Mouse (Mus musculus) CD8-positive naive resting alpha-beta T cell, adult 57 days (primary cell): Measurements from ENCODE around the gene Golt1a. TPM values are rescaled to one million over a fixed set of nuclear protein-coding genes. Genes with fewer than 3 reads are reported as not detected.

Source experiments
- total RNA-seq: library from RNA; stranded (reverse); gene quantifications from one replicate; pipeline ENCODE4 v1.2.4, GENCODE M21; 2023

Gene Golt1a
- total RNA-seq = not detected

DNA sequence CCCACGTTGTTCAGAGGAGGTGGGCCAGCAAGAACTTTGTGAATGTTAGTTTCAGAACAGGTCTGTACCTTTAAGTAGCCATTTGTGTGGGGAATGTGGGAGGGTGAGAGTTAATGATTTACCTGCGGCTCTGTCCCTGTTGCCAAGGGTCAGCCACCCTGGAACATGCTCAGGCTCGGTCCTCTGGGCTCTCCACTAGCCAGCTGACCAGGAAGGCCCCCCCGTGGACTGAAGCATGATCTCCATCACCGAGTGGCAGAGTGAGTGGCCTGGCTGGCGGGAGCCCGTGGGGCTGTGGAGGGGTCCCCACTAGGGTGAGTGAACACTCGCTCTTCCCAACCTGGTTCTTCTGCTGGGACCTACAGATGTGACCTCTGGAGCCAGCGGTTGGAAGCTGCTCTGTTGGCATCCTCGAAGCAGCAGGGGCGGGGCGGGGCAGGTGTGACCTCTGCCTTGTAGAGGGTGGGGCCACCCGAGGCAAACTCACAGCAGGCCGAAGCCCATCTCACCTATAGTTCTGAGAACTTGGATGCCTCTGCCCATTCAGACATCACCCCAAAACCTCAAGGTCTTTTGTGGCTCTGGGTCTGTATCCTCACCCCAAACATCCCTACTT is at the start of gene Golt1a:
Gene Golt1a, plus strand, starts transcription at position 149 of the 616 bp plus-strand sequence.

DNA sequence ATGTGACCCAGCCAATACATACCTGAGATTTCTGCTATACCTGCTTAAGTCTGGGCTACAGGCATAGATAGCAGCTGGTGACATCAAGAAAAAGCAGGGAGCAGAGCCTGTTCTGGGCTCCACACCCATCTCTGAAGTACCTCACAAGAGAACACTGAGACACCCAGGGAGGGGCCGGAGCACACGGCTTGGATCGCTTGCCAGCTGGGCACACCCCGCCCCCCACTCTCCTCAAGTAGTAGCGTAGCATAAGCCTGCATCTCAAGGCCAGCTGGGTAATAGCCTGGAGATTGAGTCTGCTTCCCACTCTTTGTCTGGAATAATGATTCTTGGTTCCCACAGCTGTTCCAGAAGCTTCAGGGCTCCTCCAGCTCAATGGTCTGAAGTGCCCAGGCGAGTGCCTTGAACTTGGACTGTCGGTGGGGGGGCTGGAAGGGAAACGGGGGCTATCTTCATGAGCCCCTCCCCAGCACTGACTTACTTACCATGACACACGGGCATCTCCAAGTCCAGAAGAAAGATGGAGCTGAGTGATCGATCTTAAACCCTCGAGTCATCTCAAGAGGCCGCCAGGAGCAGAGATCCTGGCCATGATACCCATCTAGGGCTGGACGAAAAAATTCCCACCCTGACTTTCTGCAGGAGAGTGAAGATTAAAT is 11.8 kb downstream of the Golt1a start, which contains the start of gene Kiss1:
Gene Kiss1, plus strand, starts transcription at position 609 of the 659 bp plus-strand sequence.

DNA sequence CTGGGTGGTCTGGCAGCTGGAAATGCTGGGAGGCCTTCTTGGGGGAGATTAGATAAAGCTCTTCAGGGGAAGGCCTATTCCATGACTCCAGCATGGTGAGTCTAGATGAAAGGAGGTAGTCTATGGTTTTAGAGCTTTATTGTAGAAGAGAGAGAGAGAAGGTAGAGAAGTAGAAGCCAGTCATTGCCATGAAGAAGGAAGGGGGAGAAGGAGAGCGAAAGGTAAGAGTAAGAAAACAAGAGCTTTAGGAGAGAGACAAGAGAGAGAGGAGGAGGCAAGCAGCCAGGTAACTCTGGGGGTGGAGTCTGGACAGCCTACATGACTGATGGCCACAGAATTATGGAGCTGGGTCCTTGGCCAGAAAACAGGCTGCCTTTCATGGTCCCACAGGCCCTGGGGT is 40.6 kb downstream of the Golt1a start, which contains the start of gene Ren1:
Gene Ren1, plus strand, starts transcription at position 301 of the 400 bp plus-strand sequence.

DNA sequence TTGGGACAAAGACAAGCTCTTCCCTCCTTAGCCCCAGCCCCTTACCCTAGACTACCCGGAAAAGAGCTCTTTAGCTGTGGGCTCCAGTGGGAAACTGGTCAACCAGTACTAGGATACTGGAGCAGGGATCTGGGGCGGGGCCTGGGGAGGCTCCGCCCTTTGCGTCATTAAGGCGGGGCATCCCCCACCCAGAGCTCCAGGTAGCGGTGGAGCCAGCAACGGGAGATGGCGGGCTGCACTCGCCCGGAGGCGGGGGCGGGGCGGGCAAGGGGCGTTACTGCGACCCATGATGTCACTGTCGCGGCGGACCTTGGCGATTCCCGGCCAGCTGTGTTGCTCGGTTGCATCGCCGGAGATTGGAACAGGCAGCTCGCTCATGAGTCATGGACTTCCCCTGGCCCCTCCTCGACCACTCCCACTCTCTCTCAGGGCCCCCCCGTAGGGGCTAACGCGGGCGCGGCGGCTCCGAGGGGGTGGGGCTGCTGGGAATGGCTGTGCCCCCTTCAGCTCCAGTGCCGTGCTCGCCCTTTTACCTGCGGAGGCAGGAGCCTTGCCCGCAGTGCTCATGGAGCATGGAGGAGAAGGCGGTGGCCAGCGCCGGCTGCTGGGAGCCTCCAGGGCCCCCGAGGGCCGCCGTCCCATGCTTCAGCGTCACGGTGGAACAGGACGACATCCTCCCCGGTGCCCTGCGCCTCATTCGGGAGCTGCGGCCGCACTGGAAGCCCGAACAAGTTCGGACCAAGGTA is 53.8 kb downstream of the Golt1a start, which contains the start of gene Etnk2:
Gene Etnk2, plus strand, starts transcription at position 297 of the 746 bp plus-strand sequence.

Other genes with a start within 250 kb of the Golt1a start
- 93.7 TPM for gene Ppp1r15b, start 178.7 kb upstream of the Golt1a start, total RNA-seq
- gene Plekha6, start 145.6 kb upstream of the Golt1a start, total RNA-seq = 39.3 TPM
- not detected for gene Kiss1, start 12.1 kb downstream of the Golt1a start, total RNA-seq
- gene Ren1, start 40.7 kb downstream of the Golt1a start, total RNA-seq = not detected
- not detected for gene Etnk2, start 53.8 kb downstream of the Golt1a start, total RNA-seq
- gene Sox13, start 114.6 kb downstream of the Golt1a start, total RNA-seq = 0.18 TPM